Mouse (Mus musculus): ENCODE results near the gene Fam172a.

DNA sequence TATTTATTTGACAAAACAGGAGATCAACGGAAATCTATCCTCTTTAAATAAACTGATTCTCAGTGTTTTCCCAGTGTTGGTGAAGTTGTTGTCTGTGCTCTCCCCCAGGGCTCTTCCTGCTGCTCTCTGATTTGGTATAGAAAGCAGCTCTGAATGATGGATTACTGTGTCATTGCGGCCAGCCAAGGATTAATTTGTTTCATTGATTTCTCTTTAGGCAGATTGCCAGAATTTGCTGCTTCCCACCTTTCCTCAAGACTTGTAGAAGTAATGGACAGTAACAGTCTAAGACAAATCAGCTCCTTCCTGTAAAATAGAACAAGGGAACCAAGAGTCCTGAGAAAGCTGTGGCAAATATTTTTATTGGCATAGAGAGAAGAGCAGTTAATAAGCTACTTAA is 513.4 kb downstream of the Fam172a start:
- TF ChIP-seq POLR2A (IDR thresholded peaks at IDR 0.05; ENCODE audit: borderline replicate concordance, extremely low read depth, insufficient read depth, insufficient read length, poor library complexity, severe bottlenecking) (no peak), CTCF (IDR thresholded peaks at IDR 0.05; ENCODE audit: borderline replicate concordance, extremely low read depth, insufficient read depth, insufficient read length) (no peak)
